Mouse (Mus musculus) cerebellum, postnatal 10 days (tissue): ENCODE results near the gene Zfp42.
A peak's percentile ranks its signal among the peaks of the same experiment; 100 is the strongest.
"Not testable (repeated sequence)": the region's sequence is repeated elsewhere in the genome, so short reads cannot be mapped to it uniquely, and the experiment has no call there.

Experiments used
- DNase-seq, 2 experiments: peaks; one replicate each; pipeline ENCODE4 v3.0.0; 2021; ENCODE audit warnings: mixed read lengths in 2 of 2

The Zfp42 gene

GRCm38 (mm10) chr8:43306896-43307295, at the start of gene Zfp42:
Gene Zfp42 (minus strand): TSS chr8:43306980.
- DNase-seq, result no peak

DNA sequence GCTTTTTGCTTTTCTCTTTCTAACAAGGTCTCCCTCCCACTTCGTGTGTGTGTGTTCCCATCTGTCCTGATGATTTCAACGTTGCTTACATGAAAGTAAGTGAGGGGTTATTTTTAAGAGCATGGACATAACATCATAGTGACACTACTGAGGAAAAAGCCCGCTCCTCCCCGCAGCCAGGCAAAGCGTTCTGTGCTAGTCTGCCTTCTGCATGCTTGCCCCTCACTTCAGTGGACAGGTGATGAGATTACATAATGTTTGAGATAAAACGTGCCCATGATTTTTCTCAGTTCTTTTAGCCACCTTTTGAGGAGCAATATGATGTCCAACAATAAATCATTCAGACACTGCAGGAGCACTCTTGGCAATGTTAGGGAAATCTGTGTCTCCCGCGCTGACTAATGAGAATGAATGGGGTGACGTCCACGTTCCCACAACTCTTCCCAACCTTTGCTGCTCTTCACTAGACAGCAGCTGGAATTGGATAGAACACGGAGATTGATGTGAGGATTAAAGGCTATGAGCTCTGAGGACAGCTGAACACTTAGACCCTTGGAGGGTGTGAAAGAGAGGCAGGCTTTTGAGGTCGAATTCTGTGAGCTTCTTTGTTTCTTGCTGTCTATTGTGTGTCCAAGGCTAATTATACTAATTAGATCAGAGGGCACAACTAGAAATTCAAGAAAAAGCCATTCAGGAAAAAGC, 49.4 kb upstream of the Zfp42 start:
- no peak for DNase-seq

DNA sequence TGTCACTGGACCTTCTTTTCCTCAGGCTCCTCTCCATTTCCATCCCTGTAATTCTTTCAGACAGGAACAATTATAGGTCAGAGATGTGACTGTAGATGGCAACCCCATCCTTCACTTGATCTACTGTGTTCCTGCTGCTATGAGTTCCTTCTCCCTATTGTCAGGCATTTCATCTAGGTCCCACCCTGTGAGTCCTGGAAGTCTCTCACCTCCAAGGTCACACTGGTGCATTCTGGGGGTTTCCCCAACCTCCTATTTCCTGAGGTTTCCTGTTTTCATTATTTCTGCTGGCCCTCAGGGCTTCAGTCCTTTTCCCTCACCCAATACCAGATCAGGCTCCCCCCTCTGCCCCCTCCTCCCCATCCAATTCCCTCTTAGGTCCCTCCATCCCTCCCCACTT, 45.5 kb upstream of the Zfp42 start:
- DNase-seq, result not testable (repeated sequence)

DNA sequence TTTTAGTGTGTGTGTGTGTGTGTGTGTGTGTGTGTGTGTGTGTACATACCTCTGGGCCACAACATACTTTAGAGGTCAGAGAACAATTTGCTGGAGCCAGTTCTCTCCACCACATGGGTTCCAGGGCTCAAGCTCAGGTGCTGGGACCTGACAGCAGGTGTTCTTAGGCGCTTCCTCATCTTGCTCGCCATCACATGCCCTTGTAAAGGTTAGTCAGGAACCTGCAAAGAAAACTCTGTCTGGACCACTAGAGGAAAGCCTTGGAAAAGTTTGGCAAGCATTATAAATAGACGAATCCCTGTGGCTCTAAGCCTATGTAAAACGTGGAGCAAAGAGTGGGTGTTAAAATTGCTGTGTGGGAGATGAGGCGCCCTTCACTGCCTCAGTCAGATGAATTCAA, 31.8 kb upstream of the Zfp42 start:
- DNase-seq, result no peak

GRCm38 (mm10) chr8:43333465-43333864, 26.7 kb upstream of the Zfp42 start:
- DNase-seq, result peak; percentile 34 to 39

- no peak for DNase-seq
Observed at GRCm38 (mm10) chr8:43331657-43332056, 24.9 kb upstream of the Zfp42 start.

DNA sequence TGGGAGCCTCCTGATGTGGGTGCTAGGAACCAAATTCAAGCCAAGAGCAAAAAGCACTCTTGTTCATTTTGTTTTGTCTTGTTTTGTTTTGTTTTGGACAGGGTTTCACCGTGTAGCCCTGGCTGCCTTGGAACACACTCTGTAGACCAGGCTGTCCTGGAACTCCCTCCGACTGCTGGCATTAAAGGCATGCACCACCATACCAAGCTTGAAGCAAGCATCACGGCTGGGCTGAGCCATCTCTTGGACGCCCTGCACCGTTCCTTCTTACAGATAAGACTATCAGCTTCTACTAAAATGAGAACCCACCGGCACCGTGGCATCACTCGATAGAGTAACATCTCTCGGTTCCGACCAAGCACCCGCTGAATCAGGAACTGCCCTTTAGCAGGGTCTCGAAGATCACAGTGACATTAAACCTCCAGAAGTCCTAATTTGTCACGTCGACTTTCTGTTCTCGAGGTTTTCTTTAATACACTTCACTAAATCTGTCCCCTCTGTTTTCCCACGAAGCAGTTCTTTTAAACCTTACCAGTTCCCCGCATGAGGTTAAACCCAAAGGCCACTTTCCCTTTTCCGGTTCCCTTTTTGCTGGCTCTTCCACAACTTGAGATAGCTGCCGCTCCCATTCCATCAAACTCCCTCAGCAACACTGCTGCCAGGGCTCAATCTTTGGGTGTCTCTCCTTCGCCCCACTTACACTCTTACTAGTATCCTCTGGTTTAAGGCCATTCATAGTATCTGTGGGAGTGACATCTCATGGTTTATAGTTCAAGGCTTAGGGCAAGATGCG, 23.3 kb upstream of the Zfp42 start:
- no peak for DNase-seq

- no peak for DNase-seq
Observed at GRCm38 (mm10) chr8:43328666-43329065, 21.9 kb upstream of the Zfp42 start.

DNA sequence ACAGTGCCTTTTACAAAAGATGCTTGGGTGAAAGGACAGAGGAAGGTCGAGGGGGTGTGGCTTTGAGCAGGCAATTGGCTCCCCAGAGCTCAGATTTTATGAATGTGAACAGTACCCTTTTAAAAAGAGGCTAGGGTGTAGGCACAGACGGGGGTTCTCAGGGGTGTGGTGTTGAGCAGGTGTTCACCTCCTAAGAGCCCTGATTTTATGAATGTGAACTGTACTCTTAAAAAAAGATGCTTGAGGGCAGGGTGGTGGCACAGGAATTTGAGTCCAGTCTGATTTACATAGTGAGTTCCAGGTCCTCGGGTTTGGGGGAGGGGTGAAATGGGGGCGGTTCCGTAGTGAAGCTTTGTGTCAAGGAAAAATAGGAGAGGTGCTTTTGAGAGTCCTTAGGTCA, 14.0 kb upstream of the Zfp42 start:
- no peak for DNase-seq

GRCm38 (mm10) chr8:43308213-43308612, 1.4 kb upstream of the Zfp42 start:
- no peak for DNase-seq

GRCm38 (mm10) chr8:43305676-43306075, 1.1 kb downstream of the Zfp42 start:
- DNase-seq, result no peak

DNA sequence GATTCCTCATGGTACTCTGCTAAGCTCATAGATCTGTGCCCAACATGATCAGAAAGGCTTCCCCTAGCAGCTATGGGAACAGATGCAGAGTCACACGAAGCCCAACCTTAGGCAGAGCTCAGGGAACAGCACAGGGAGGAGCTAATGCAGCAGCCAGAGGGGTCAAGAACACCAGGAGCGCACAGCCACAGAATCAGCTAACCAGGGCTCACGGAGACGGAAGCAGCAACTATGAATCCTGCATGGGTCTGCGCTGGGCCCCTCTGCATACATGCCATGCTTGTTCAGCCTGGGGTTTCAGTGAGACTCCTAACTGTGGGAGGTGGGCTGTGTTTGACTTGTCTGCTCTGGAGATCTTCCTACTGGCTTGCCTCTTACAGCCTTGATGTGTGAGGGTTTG, 7.0 kb downstream of the Zfp42 start:
- DNase-seq, result no peak

- DNase-seq, result no peak
Observed at GRCm38 (mm10) chr8:43295826-43296225, 11.0 kb downstream of the Zfp42 start.

DNA sequence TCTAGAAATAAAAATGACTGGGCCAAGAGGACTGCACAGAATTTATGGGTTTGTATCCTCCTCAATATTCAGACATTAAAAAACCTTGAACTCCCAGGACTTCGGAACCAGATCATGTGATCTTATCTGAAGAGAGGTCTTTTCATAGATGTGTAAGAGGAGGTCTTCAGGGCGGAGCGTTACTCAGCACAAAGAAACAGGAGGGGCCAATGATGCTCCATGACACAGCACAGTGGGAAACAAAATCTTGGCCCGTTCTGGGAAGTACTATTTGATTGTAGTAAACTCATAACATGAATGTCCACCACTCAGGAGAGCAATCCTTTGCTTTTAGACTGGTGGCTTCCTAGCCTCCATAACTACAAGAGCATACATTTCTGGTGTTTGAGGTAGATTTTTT, 12.6 kb downstream of the Zfp42 start:
- DNase-seq, result no peak

DNA sequence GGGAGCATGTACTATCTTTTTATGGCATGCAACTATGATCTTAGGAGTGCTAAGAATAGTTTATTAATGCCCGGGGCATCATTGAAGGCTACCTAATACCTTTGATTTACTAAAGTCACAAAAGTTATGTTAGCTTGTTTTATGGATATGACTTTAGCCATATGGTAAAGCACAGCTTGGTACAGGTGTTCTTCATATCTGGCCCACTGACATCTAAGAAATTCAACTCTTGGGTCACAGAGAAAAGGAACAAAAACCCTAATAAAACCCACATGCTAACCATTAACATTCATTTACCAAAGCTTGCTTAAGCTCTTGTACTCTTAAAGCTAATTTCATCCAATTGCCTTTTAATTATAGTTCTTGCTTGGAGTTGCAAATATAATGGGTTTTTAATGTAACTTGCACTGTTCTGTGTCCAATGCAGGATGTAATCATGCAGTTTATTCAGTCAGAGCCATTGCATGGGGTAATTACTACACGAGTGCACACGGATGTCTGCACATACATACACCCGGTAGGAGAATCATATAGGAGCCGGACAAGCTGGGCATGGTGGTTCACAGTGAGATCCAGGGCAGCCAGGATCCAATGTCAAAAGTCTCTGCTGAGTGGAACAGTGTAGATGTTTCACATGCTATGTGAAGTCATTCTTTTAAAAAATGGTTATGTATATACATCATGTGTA, 16.2 kb downstream of the Zfp42 start:
- no peak for DNase-seq

DNA sequence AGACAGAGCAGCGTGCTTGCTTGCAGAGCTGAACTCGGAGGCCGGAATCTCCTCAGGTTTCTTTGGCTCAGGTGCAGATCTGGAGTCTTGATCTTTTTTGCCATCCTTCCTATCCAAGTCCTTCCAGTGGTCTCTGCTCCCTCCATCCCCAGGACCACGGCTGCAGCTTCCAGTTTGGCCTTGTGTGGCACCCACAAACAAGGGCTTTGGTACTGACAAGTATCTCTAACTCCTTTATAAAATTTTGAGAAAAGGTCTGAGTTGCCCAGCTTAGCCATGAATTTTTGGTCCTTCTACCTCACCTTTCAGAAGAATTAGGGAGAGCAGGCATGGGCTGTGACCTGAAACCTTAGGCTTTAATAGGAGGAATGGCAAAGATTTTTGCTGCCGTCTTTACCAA, 17.0 kb downstream of the Zfp42 start:
- DNase-seq, result no peak

DNA sequence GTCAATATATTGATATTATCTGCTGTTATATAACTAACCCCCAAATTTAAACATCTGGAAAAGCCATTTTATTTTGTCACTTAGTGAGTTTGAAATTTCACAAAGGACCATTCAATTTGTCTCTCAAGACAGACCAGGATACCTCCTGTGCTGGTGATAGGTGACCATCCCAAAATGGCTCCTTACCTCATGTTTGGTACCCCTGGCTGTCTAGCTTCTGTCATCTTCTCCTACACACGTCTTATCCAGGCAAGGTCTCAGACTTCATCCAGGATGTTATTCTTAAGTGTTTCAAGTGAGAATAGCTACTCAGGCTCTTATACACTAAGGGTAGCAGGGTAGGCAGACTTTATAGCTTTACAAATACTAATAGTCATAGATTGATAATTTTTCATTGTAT, 17.9 kb downstream of the Zfp42 start:
- DNase-seq, result no peak

DNA sequence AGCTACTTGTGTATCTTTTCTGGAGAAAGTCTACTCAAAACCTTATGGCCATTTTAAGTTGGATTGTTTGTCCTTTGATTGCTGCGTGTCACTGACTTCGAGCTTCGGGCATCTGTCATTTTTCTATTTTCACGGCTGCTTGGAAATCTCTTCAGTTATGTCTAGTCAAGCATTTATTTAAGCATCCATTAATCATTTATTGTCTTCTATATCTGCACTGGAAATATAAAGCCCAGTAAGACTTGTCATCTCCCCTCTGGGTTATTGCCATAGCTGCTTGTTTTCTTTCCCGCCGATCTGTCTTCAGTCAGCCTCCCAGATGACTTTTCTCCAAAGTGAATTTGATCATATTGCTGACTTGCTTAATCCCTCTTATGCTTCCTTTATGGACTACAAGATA, 19.3 kb downstream of the Zfp42 start:
- DNase-seq, result no peak

- no peak for DNase-seq
Observed at GRCm38 (mm10) chr8:43283231-43283630, 23.5 kb downstream of the Zfp42 start.

- DNase-seq, result no peak
Observed at GRCm38 (mm10) chr8:43278397-43278796, 28.4 kb downstream of the Zfp42 start.

DNA sequence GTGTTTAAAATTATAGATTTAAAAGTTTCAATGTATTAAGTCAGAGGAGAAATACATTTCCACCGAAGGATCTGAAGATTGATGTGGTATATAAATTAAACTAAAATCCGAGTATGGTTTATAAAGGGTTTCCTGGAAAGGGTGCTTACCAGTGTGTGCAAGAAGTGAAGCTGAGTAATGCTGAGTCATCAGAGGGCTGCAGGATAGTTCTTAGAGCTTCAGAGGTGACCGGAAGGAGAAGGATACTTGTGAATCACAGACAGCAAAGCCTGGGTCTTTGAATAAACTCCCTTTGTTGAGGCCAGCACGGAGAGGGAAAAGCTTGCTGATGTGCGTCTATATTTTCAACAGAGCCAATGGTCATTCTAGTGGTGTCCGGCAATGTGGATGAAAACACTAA, 45.8 kb downstream of the Zfp42 start:
- DNase-seq, result no peak

GRCm38 (mm10) chr8:43257886-43258285, 48.9 kb downstream of the Zfp42 start:
- no peak for DNase-seq

DNA sequence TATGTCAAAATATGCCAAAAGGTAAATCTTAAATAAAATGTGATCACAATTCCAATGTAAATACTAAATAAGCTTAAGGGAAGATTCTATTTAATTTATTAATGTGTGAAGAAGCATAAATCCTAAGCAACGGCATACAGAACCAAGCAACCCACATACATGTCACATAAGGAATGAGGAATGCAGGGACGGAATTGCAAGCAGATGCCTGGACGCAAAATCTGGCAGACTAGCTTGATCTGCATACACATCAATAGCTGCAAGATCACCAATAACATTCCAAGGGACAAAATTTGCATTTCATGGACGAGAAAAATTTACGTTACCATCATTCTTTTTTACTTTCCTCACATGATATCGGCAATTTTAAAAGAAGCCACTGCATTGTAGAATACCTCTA, 51.1 kb downstream of the Zfp42 start:
- no peak for DNase-seq

DNA sequence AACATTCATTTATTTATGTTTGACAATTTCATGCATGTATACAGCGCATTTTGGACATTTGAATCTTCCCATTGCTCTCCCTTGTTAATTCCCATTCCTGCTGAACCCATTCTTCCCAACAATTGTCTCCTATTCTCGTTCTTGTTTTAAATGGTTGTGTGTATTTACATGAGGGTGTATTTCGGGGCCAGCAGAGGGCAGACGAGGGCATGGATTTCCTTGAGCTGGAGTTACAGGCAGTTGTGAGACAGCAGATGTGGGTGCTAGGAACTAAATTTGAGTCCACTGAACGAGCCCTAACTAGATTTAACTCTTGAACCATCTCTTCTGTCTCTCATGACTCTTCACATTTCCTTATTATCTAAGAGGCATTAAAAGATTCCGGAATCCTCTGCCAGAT, 55.1 kb downstream of the Zfp42 start:
- no peak for DNase-seq
